Mouse (Mus musculus): ENCODE results near the gene Ddx56. TPM values are rescaled to one million over a fixed set of nuclear protein-coding genes. Genes with fewer than 3 reads are reported as not detected.

The Ddx56 gene
- polyA plus RNA-seq, 1 experiment from 2014 or later: 50.3 TPM

GRCm38 (mm10) chr11:6302793-6303192 lies 35.2 kb upstream of the Ddx56 start:
- Histone ChIP-seq H3K9ac (ENCODE audit: low read length) (no peak overlapping the region), H3K27me3 (ENCODE audit: control insufficient read depth, insufficient read depth, low read length) (no peaks in the 10 kb centered on the region), H3K36me3 (ENCODE audit: control insufficient read depth, insufficient read depth, low read length) (peaks cover 20% of the 10 kb centered on the region), H3K4me2 (replicated peaks; ENCODE audit: low read depth) (no peak overlapping the region), H3K4me1 (replicated peaks; ENCODE audit: control insufficient read depth, insufficient read depth) (no peaks in the 10 kb centered on the region), H3K27ac (replicated peaks) (no peak overlapping the region), H3K9me3 (ENCODE audit: control insufficient read depth, low read length) (no peaks in the 10 kb centered on the region), H3K4me3 (ENCODE audit: low read depth, low read length) (no peak overlapping the region)
- TF ChIP-seq EP300 (optimal IDR thresholded peaks at IDR 0.05) (no peak), CTCF (IDR thresholded peaks at IDR 0.05; ENCODE audit: low read depth) (no peak)
- WGBS: 90% methylated on average over 2 of the region's 2 CpGs
- ATAC-seq (ENCODE audit: low FRiP score, low TSS enrichment) (no peak), DNase-seq (ENCODE audit: low spot score) (no peak)

DNA sequence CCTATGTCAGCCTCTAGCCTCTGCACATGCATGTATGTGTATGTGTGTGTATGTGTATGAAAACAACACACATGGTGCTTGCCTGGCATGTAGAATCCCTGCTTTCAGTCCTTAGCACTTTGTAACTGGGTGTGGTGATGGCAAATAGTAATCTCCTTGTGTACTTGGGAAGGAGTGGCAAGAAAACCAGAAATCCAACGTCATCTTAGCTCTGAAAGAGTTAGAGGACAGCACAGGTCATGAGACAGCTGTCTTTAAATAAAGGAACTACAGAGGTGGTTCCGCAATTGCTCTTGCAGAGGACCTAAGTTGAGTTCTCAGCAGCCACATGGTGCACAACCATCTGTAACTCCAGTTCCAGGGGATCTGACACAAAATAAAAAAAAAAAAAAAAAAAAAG lies 31.9 kb upstream of the Ddx56 start:
- Histone ChIP-seq H3K9me3 (ENCODE audit: control insufficient read depth, low read length) (no peaks in the 10 kb centered on the region), H3K27ac (replicated peaks) (0 out of 2 replicates have a peak overlapping the region, but pooled peaks have one; percentile 53), H3K36me3 (ENCODE audit: control insufficient read depth, insufficient read depth, low read length) (peaks cover 25% of the 10 kb centered on the region), H3K9ac (ENCODE audit: low read length) (no peak overlapping the region), H3K4me1 (replicated peaks; ENCODE audit: control insufficient read depth, insufficient read depth) (no peaks in the 10 kb centered on the region), H3K4me3 (ENCODE audit: low read depth, low read length) (no peak overlapping the region), H3K27me3 (ENCODE audit: control insufficient read depth, insufficient read depth, low read length) (no peaks in the 10 kb centered on the region), H3K4me2 (replicated peaks; ENCODE audit: low read depth) (no peak overlapping the region)
- ATAC-seq (ENCODE audit: low FRiP score, low TSS enrichment) (peak; percentile 70), DNase-seq (ENCODE audit: low spot score) (no peak)
- 46% methylated on average over 2 of the region's 2 CpGs for WGBS
- TF ChIP-seq CTCF (IDR thresholded peaks at IDR 0.05; ENCODE audit: low read depth) (no peak), EP300 (optimal IDR thresholded peaks at IDR 0.05) (no peak)

DNA sequence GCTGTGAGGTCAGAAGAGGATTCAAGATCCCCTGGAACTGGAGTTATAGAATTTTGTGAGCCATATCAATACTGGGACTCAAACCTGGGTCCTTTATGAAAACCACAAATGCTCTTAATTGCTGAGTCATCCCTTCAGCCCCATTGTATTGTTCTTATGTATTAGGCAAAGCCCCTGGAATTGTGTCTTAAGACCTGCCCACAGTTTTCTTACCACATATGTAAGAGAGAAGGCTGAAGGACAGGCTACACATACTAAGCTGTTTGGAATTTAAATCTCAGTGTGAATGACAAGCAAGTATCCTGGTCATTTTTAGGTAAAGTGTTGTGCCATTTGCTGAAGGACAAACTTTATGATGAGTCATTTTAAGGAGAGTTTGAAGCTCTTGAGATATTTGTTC lies 28.5 kb upstream of the Ddx56 start:
- H3K4me1 ChIP-seq (replicated peaks; ENCODE audit: control insufficient read depth, insufficient read depth): no peaks in the 10 kb centered on the region
- H3K9me3 ChIP-seq (ENCODE audit: control insufficient read depth, low read length): no peaks in the 10 kb centered on the region
- H3K27ac ChIP-seq (replicated peaks): no peak overlapping the region
- no peak overlapping the region for H3K4me2 ChIP-seq (replicated peaks; ENCODE audit: low read depth)
- no peak for TF ChIP-seq CTCF (IDR thresholded peaks at IDR 0.05; ENCODE audit: low read depth)
- no peak for TF ChIP-seq EP300 (optimal IDR thresholded peaks at IDR 0.05)
- ATAC-seq (ENCODE audit: low FRiP score, low TSS enrichment) (no peak), DNase-seq (ENCODE audit: low spot score) (no peak)
- peaks cover 17% of the 10 kb centered on the region for H3K36me3 ChIP-seq (ENCODE audit: control insufficient read depth, insufficient read depth, low read length)
- no peak overlapping the region for H3K9ac ChIP-seq (ENCODE audit: low read length)
- H3K4me3 ChIP-seq (ENCODE audit: low read depth, low read length): no peak overlapping the region
- no peaks in the 10 kb centered on the region for H3K27me3 ChIP-seq (ENCODE audit: control insufficient read depth, insufficient read depth, low read length)

GRCm38 (mm10) chr11:6294632-6295031 lies 27.1 kb upstream of the Ddx56 start:
- no peak overlapping the region for H3K4me2 ChIP-seq (replicated peaks; ENCODE audit: low read depth)
- no peak overlapping the region for H3K4me3 ChIP-seq (ENCODE audit: low read depth, low read length)
- H3K9me3 ChIP-seq (ENCODE audit: control insufficient read depth, low read length): no peaks in the 10 kb centered on the region
- H3K9ac ChIP-seq (ENCODE audit: low read length): no peak overlapping the region
- peaks cover 14% of the 10 kb centered on the region for H3K36me3 ChIP-seq (ENCODE audit: control insufficient read depth, insufficient read depth, low read length)
- ATAC-seq (ENCODE audit: low FRiP score, low TSS enrichment) (peak; percentile 17; the same call in 1 of the 2 replicates), DNase-seq (ENCODE audit: low spot score) (peak; percentile 53)
- H3K4me1 ChIP-seq (replicated peaks; ENCODE audit: control insufficient read depth, insufficient read depth): no peaks in the 10 kb centered on the region
- WGBS: 75% methylated on average over 4 of the region's 4 CpGs
- H3K27ac ChIP-seq (replicated peaks): no peak overlapping the region
- TF ChIP-seq CTCF (IDR thresholded peaks at IDR 0.05; ENCODE audit: low read depth) (no peak), EP300 (optimal IDR thresholded peaks at IDR 0.05) (no peak)
- H3K27me3 ChIP-seq (ENCODE audit: control insufficient read depth, insufficient read depth, low read length): no peaks in the 10 kb centered on the region

GRCm38 (mm10) chr11:6293601-6294000 lies 26.0 kb upstream of the Ddx56 start:
- H3K36me3 ChIP-seq (ENCODE audit: control insufficient read depth, insufficient read depth, low read length): peaks cover 12% of the 10 kb centered on the region
- TF ChIP-seq EP300 (optimal IDR thresholded peaks at IDR 0.05) (no peak), CTCF (IDR thresholded peaks at IDR 0.05; ENCODE audit: low read depth) (no peak)
- ATAC-seq (ENCODE audit: low FRiP score, low TSS enrichment): no peak
- no peak overlapping the region for H3K27ac ChIP-seq (replicated peaks)
- H3K27me3 ChIP-seq (ENCODE audit: control insufficient read depth, insufficient read depth, low read length): no peaks in the 10 kb centered on the region
- no peak overlapping the region for H3K4me2 ChIP-seq (replicated peaks; ENCODE audit: low read depth)
- 95% methylated on average over 2 of the region's 2 CpGs for WGBS
- H3K4me3 ChIP-seq (ENCODE audit: low read depth, low read length): no peak overlapping the region
- DNase-seq (ENCODE audit: low spot score): no peak
- no peak overlapping the region for H3K9ac ChIP-seq (ENCODE audit: low read length)
- H3K9me3 ChIP-seq (ENCODE audit: control insufficient read depth, low read length): no peaks in the 10 kb centered on the region
- no peaks in the 10 kb centered on the region for H3K4me1 ChIP-seq (replicated peaks; ENCODE audit: control insufficient read depth, insufficient read depth)

DNA sequence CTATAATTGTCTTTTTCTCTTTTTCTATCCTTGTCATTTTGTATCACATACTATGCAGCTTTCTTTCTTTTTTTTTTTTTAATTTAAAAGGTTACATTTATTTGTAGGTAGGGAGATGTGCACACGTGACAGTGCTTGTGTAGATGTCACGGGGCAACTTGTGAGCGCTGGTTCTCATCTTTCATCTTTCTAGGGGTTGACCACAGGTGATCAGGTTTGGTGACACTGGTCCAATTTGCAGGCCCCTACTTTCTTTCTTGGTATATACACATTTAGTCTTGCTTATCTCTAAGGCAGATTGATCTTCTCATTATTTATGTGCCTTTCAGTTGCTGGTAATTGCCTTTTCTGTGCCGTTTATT lies 25.4 kb upstream of the Ddx56 start:
- no peak overlapping the region for H3K9ac ChIP-seq (ENCODE audit: low read length)
- ATAC-seq (ENCODE audit: low FRiP score, low TSS enrichment) (no peak), DNase-seq (ENCODE audit: low spot score) (no peak)
- H3K27ac ChIP-seq (replicated peaks): peak overlapping the region; percentile 98; the same call in 1 of the 2 replicates
- H3K4me3 ChIP-seq (ENCODE audit: low read depth, low read length): peak overlapping the region; percentile 74; the same call in 1 of the 2 replicates
- 81% methylated on average over 4 of the region's 4 CpGs for WGBS
- H3K27me3 ChIP-seq (ENCODE audit: control insufficient read depth, insufficient read depth, low read length): no peaks in the 10 kb centered on the region
- H3K4me1 ChIP-seq (replicated peaks; ENCODE audit: control insufficient read depth, insufficient read depth): no peaks in the 10 kb centered on the region
- no peaks in the 10 kb centered on the region for H3K9me3 ChIP-seq (ENCODE audit: control insufficient read depth, low read length)
- H3K4me2 ChIP-seq (replicated peaks; ENCODE audit: low read depth): peak overlapping the region; percentile 68
- no peak for TF ChIP-seq CTCF (IDR thresholded peaks at IDR 0.05; ENCODE audit: low read depth)
- TF ChIP-seq EP300 (optimal IDR thresholded peaks at IDR 0.05): no peak
- peaks cover 9% of the 10 kb centered on the region for H3K36me3 ChIP-seq (ENCODE audit: control insufficient read depth, insufficient read depth, low read length)
